Mouse (Mus musculus) liver, postnatal 0 days (tissue): ENCODE data around the gene Ifi27l2b. TPM values are rescaled to one million over a fixed set of nuclear protein-coding genes. Genes with fewer than 3 reads are reported as not detected.
A peak's percentile ranks its signal among the peaks of the same experiment; 100 is the strongest.
"Not testable (repeated sequence)": the region's sequence is repeated elsewhere in the genome, so short reads cannot be mapped to it uniquely, and the experiment has no call there.

Experiments used
- ATAC-seq: fragments of 200-750 bp; cut with Nextera tagmentation; 2 replicates; pipeline ENCODE4 v1.8.0; 2017; ENCODE audit warnings: mild to moderate bottlenecking, moderate library complexity
- DNase-seq: peaks from one replicate; pipeline ENCODE4 v3.0.0-alpha.2; 2016
- H3K27ac ChIP-seq: fragments of 300-500 bp; sonication (generic); 2 replicates; pipeline ENCODE4 v1.5.1; 2014; ENCODE audit warnings: antibody characterized with exemption, moderate library complexity, mild to moderate bottlenecking, low read depth
- H3K27me3 ChIP-seq: fragments of 300-500 bp; sonication (generic); 2 replicates; pipeline ENCODE4 v1.6.1; 2014; ENCODE audit warnings: low read length, control low read depth, mixed read lengths; ENCODE audit not compliant: insufficient read depth
- H3K36me3 ChIP-seq: fragments of 300-500 bp; sonication (generic); replicated peaks from 2 replicates; pipeline ENCODE4 v1.6.1; 2014; ENCODE audit warnings: mild to moderate bottlenecking, control low read depth, low read length, moderate library complexity, mixed read lengths; ENCODE audit not compliant: insufficient read depth
- H3K4me1 ChIP-seq: fragments of 300-500 bp; sonication (generic); 2 replicates; pipeline ENCODE4 v1.6.1; 2014; ENCODE audit warnings: antibody characterized with exemption, mild to moderate bottlenecking, control low read depth; ENCODE audit not compliant: insufficient read depth
- H3K4me2 ChIP-seq: fragments of 300-500 bp; sonication (generic); 2 replicates; pipeline ENCODE4 v1.6.1; 2014; ENCODE audit warnings: low read depth, mild to moderate bottlenecking, low read length, moderate library complexity, mixed read lengths
- H3K4me3 ChIP-seq: fragments of 300-500 bp; sonication (generic); 2 replicates; pipeline ENCODE4 v1.5.1; 2014; ENCODE audit warnings: low read depth, low read length
- H3K9ac ChIP-seq: fragments of 300-500 bp; sonication (generic); replicated peaks from 2 replicates; pipeline ENCODE4 v1.6.1; 2014; ENCODE audit warnings: mild to moderate bottlenecking, moderate library complexity
- H3K9me3 ChIP-seq: fragments of 300-500 bp; sonication (generic); 2 replicates; pipeline ENCODE4 v1.6.1; 2016; ENCODE audit warnings: mild to moderate bottlenecking, control low read depth, low read length, mixed read lengths
- CTCF ChIP-seq: sonication (generic); IDR thresholded peaks from 2 replicates; pipeline ENCODE4 v1.5.1; 2016; ENCODE audit warnings: antibody characterized with exemption, low read depth
- EP300 ChIP-seq: IDR thresholded peaks from 2 replicates; pipeline ENCODE4 v1.6.1; 2016; ENCODE audit warnings: antibody characterized with exemption, low read depth, mild to moderate bottlenecking
- WGBS: fragments of 180-500 bp; shearing (Covaris S2); extraction: QIAGEN DNeasy Blood & Tissue Kit; methylation state at CpG from one replicate; pipeline ENCODE4 v1.1.7; 2014; ENCODE audit not compliant: insufficient replicate concordance; 5-methylcytosine and 5-hydroxymethylcytosine counted together
- polyA plus RNA-seq: library from polyadenylated mRNA; unstranded; fragments of >200 nt; fragmentation: Nextera tagmentation; extraction: Ambion mirVana; gene quantifications from 2 replicates; pipeline ENCODE4 v1.2.1, GENCODE M21; 2015

Ifi27l2b gene
- polyA plus RNA-seq, 1 experiment from 2014 or later: not detected

- H3K4me1 ChIP-seq: 0 out of 2 replicates have a peak, but pooled peaks cover 2% of the 10 kb centered on the region
- H3K4me2 ChIP-seq: no peak overlapping the region
- DNase-seq: no peak
- no peak for TF ChIP-seq CTCF
- TF ChIP-seq EP300: no peak
- no peaks in the 10 kb centered on the region for H3K36me3 ChIP-seq
- H3K9ac ChIP-seq: no peak overlapping the region
- no peak overlapping the region for H3K4me3 ChIP-seq
- no peaks in the 10 kb centered on the region for H3K9me3 ChIP-seq
- peak; percentile 59; the same call in 1 of the 2 replicates for ATAC-seq
- 65% methylated on average over 5 of the region's 5 CpGs for WGBS
- no peaks in the 10 kb centered on the region for H3K27me3 ChIP-seq
- no peak overlapping the region for H3K27ac ChIP-seq
Measured at GRCm38 (mm10) chr12:103481671-103482070, 24.6 kb upstream of the Ifi27l2b start.

GRCm38 (mm10) chr12:103477461-103478015 lies 20.5 kb upstream of the Ifi27l2b start:
- no peak overlapping the region for H3K27ac ChIP-seq
- no peaks in the 10 kb centered on the region for H3K36me3 ChIP-seq
- ATAC-seq (no peak), DNase-seq (no peak)
- H3K27me3 ChIP-seq: no peaks in the 10 kb centered on the region
- TF ChIP-seq EP300 (no peak), CTCF (no peak)
- no peak overlapping the region for H3K4me2 ChIP-seq
- H3K4me3 ChIP-seq: no peak overlapping the region
- 0 out of 2 replicates have a peak, but pooled peaks cover 2% of the 10 kb centered on the region for H3K4me1 ChIP-seq
- no peaks in the 10 kb centered on the region for H3K9me3 ChIP-seq
- WGBS: 64% methylated on average over 7 of the region's 7 CpGs
- no peak overlapping the region for H3K9ac ChIP-seq

GRCm38 (mm10) chr12:103476779-103477389 lies 19.9 kb upstream of the Ifi27l2b start:
- Histone ChIP-seq H3K4me3 (no peak overlapping the region), H3K36me3 (no peaks in the 10 kb centered on the region), H3K27ac (no peak overlapping the region), H3K9me3 (no peaks in the 10 kb centered on the region), H3K4me1 (0 out of 2 replicates have a peak, but pooled peaks cover under 1% of the 10 kb centered on the region), H3K4me2 (no peak overlapping the region), H3K27me3 (no peaks in the 10 kb centered on the region), H3K9ac (no peak overlapping the region)
- WGBS: 88% methylated on average over 1 of the region's 1 CpGs
- DNase-seq (no peak), ATAC-seq (no peak)
- TF ChIP-seq CTCF (no peak), EP300 (no peak)

GRCm38 (mm10) chr12:103474481-103474880 lies 17.5 kb upstream of the Ifi27l2b start:
- TF ChIP-seq EP300: no peak
- TF ChIP-seq CTCF: no peak
- Histone ChIP-seq H3K4me1 (no peaks in the 10 kb centered on the region), H3K4me3 (no peak overlapping the region), H3K9me3 (no peaks in the 10 kb centered on the region), H3K36me3 (no peaks in the 10 kb centered on the region), H3K27ac (no peak overlapping the region), H3K27me3 (no peaks in the 10 kb centered on the region), H3K4me2 (no peak overlapping the region), H3K9ac (no peak overlapping the region)
- DNase-seq (no peak), ATAC-seq (no peak)
- WGBS: 29% methylated on average over 2 of the region's 2 CpGs

- DNase-seq, H3K9me3 ChIP-seq, H3K9ac ChIP-seq, H3K27ac ChIP-seq, H3K4me3 ChIP-seq, H3K4me2 ChIP-seq, H3K4me1 ChIP-seq, H3K27me3 ChIP-seq, H3K36me3 ChIP-seq, ATAC-seq: not testable (repeated sequence)
- WGBS: no CpG with 5 or more reads among the region's 1 CpGs
Measured at GRCm38 (mm10) chr12:103456727-103457126, 296 bp downstream of the Ifi27l2b start.

GRCm38 (mm10) chr12:103453361-103453760 lies 3.7 kb downstream of the Ifi27l2b start:
- Histone ChIP-seq H3K4me3 (no peak overlapping the region), H3K9me3 (no peaks in the 10 kb centered on the region), H3K4me1 (no peaks in the 10 kb centered on the region), H3K36me3 (no peaks in the 10 kb centered on the region), H3K4me2 (no peak overlapping the region), H3K27me3 (no peaks in the 10 kb centered on the region), H3K27ac (no peak overlapping the region), H3K9ac (no peak overlapping the region)
- no peak for TF ChIP-seq CTCF
- no peak for TF ChIP-seq EP300
- DNase-seq (no peak), ATAC-seq (no peak)

- no peak for DNase-seq
- no peak overlapping the region for H3K4me2 ChIP-seq
- H3K9me3 ChIP-seq: no peaks in the 10 kb centered on the region
- H3K27me3 ChIP-seq: no peaks in the 10 kb centered on the region
- no peak overlapping the region for H3K4me3 ChIP-seq
- 67% methylated on average over 3 of the region's 3 CpGs for WGBS
- H3K9ac ChIP-seq: no peak overlapping the region
- TF ChIP-seq EP300 (no peak), CTCF (no peak)
- ATAC-seq: no peak
- no peak overlapping the region for H3K27ac ChIP-seq
- H3K4me1 ChIP-seq: no peaks in the 10 kb centered on the region
- H3K36me3 ChIP-seq: 0 out of 2 replicates have a peak, but pooled peaks cover under 1% of the 10 kb centered on the region
Measured at GRCm38 (mm10) chr12:103445060-103445459, 12.0 kb downstream of the Ifi27l2b start.

GRCm38 (mm10) chr12:103444261-103444660 lies 12.8 kb downstream of the Ifi27l2b start:
- not testable (repeated sequence) for H3K4me2 ChIP-seq, DNase-seq, H3K9ac ChIP-seq

More at GRCm38 (mm10) chr12:103444261-103444660, 12.8 kb downstream of the Ifi27l2b start:
- H3K27me3 ChIP-seq, H3K27ac ChIP-seq, H3K4me1 ChIP-seq, H3K9me3 ChIP-seq, H3K4me3 ChIP-seq, ATAC-seq, H3K36me3 ChIP-seq: not testable (repeated sequence)
- WGBS: 34% methylated on average over 6 of the region's 7 CpGs
